Mouse (Mus musculus) liver, adult 2 months (tissue): ENCODE results near the gene Wdr45.

Experiments
- CTCF ChIP-seq: fragments of 200-500 bp; IDR thresholded peaks from 2 replicates; pipeline ENCODE4 v1.5.1; 2011; ENCODE audit warnings: low read depth, low read length, control low read depth
- POLR2A ChIP-seq: fragments of 200-500 bp; IDR thresholded peaks from 2 replicates; pipeline ENCODE4 v1.6.1; 2011; ENCODE audit warnings: low read length, control low read depth; ENCODE audit not compliant: insufficient read depth; ENCODE audit errors: extremely low read depth

GRCm38 (mm10) chrX:7680057-7680412 lies 34.1 kb upstream of the Wdr45 start:
- TF ChIP-seq POLR2A (no peak), CTCF (no peak)
